22 mouse cellular contexts compared by ENCODE assay signal in genomic region chr7:47747528-47747927, GRCm38 (mm10).
"Had no signal": no experiment of that assay in that cellular context is flagged by ENCODE, and none has a peak within 500 bp of the region (broad histone marks: within the 10 kb centered on the region; RNA-seq: fewer than 3 reads in every experiment).

No protein-coding gene starts in this region.

- H3K9ac ChIP-seq: liver, postnatal 0 days; lung, embryonic 15.5 days; midbrain, embryonic 12.5 days; neural tube, embryonic 13.5 days; neural tube, embryonic 15.5 days had no signal

- H3K4me1 ChIP-seq: lung, embryonic 15.5 days; midbrain, embryonic 10.5 days; midbrain, embryonic 12.5 days; neural tube, embryonic 13.5 days; neural tube, embryonic 15.5 days had no signal

- H3K36me3 ChIP-seq: lung, embryonic 15.5 days; midbrain, embryonic 10.5 days; midbrain, embryonic 12.5 days; neural tube, embryonic 13.5 days; neural tube, embryonic 15.5 days had no signal

- H3K27ac ChIP-seq: lung, embryonic 15.5 days; macrophage; midbrain, embryonic 10.5 days; midbrain, embryonic 12.5 days; neural tube, embryonic 13.5 days; neural tube, embryonic 15.5 days had no signal

- DNase-seq: liver, postnatal 0 days; lung, adult 2 months; lung, postnatal 14 days; lung, postnatal 36 days; midbrain, embryonic 14.5 days; retina, postnatal 1 day; right cerebral cortex, adult 18-20 months; right cerebral cortex, postnatal 25 days; right cerebral cortex, postnatal 4 days; spleen, adult 18-20 months; thymus, adult 18-20 months; thymus, postnatal 14 days; thymus, postnatal 4 days had no signal

- H3K27me3 ChIP-seq: lung, embryonic 15.5 days; midbrain, embryonic 12.5 days; neural tube, embryonic 13.5 days; neural tube, embryonic 15.5 days had no signal

- H3K4me3 ChIP-seq: lung, embryonic 15.5 days; midbrain, embryonic 10.5 days; midbrain, embryonic 12.5 days; myocyte; neural tube, embryonic 13.5 days; neural tube, embryonic 15.5 days had no signal

- ATAC-seq: liver, postnatal 0 days; lung, postnatal 0 days; midbrain, embryonic 16.5 days had no signal
